Comparison of ENCODE assay signal across 14 mouse cellular contexts in the genomic region with DNA sequence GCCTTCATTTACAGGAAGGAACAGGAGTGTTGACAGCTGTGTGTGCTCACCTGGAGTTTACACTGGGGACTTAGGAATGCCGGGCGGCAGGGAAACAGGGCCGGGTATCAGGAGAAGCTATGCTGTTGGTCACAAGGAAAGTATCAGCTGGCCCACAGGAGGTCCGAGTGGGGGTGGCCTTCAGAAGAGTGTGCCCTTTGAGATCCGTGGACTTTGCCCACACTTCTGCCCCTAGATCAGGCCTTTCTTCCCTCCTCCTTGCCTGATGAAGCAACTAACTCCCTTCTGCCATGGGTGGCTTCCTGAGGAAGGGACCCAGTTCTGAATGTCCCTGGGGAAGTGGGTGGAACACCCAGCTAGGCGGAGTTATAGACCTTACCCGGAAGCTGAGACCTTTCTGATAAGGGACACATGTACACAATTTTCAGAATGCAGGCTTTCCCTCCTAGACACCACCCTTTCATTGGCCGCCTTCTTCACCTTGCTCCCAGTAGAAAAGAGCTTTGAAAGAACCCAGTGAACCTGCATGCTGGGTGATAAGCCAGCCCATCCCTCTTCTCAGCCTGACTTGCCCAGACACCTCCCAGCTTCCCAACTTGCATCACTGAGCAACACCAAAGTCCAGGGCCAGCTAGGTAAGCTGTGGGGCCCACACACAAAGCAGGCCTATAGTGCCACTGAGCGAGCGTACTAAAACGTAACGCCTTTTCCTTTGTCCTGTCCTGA. TPM values are rescaled to one million over a fixed set of nuclear protein-coding genes. Genes with fewer than 3 reads are reported as not detected.
DNase-seq lines count a peak whose midpoint lies in the region; ATAC-seq lines count a peak whose summit lies in the region.
"Had no signal": no experiment of that assay in that cellular context is flagged by ENCODE, and none has a peak within 500 bp of the region (broad histone marks: within the 10 kb centered on the region; RNA-seq: fewer than 3 reads in every experiment).

No protein-coding gene starts in this region.

- peak; percentile 88 for DNase-seq in kidney, adult 11 months
- DNase-seq in ZHBTc4 (ENCODE audit: low read depth, low spot score), result peak; percentile 56
- peak; percentile 92 for DNase-seq in kidney, adult 9 months
- DNase-seq in lung, postnatal 36 days, result peak; percentile 16
- no peak for DNase-seq in gastrocnemius, postnatal 25 days
- no peak for DNase-seq in thymus, postnatal 14 days
- DNase-seq: adrenal gland, adult 8-10 months; retina, postnatal 1 day; thymus, postnatal 25 days had no signal

- H3K27ac ChIP-seq in kidney, embryonic 14.5 days (ENCODE audit: low read depth, low read length), result no peak overlapping the region
- no peak overlapping the region for H3K27ac ChIP-seq in forebrain, embryonic 16.5 days (ENCODE audit: low read length)
- H3K27ac ChIP-seq: hindbrain, embryonic 13.5 days had no signal

- H3K4me2 ChIP-seq in kidney, embryonic 14.5 days (replicated peaks; ENCODE audit: low read depth, low read length), result no peak overlapping the region
- H3K4me2 ChIP-seq in forebrain, embryonic 16.5 days (ENCODE audit: low read length), result no peak overlapping the region
- H3K4me2 ChIP-seq: hindbrain, embryonic 13.5 days had no signal

- H3K4me1 ChIP-seq in kidney, embryonic 14.5 days (ENCODE audit: control insufficient read depth, insufficient read depth, low read length), result no peaks in the 10 kb centered on the region
- H3K4me1 ChIP-seq in forebrain, embryonic 16.5 days (replicated peaks; ENCODE audit: control insufficient read depth, insufficient read depth, low read length), result no peaks in the 10 kb centered on the region

- no peaks in the 10 kb centered on the region for H3K9me3 ChIP-seq in kidney, embryonic 14.5 days (ENCODE audit: control insufficient read depth, low read length)
- no peaks in the 10 kb centered on the region for H3K9me3 ChIP-seq in forebrain, embryonic 16.5 days (ENCODE audit: control insufficient read depth, low read length)
- H3K9me3 ChIP-seq: hindbrain, embryonic 13.5 days had no signal

- peaks cover 85% of the 10 kb centered on the region for H3K36me3 ChIP-seq in kidney, embryonic 14.5 days (ENCODE audit: control insufficient read depth, insufficient read depth, low read length)
- peaks cover 21% of the 10 kb centered on the region for H3K36me3 ChIP-seq in forebrain, embryonic 16.5 days (ENCODE audit: control insufficient read depth, insufficient read depth)

- no peak overlapping the region for H3K9ac ChIP-seq in kidney, embryonic 14.5 days (ENCODE audit: low read depth, low read length)
- no peak overlapping the region for H3K9ac ChIP-seq in forebrain, embryonic 16.5 days (replicated peaks; ENCODE audit: low read depth, low read length)
- H3K9ac ChIP-seq: hindbrain, embryonic 13.5 days had no signal

- H3K4me3 ChIP-seq in kidney, embryonic 14.5 days (ENCODE audit: low read length), result no peak overlapping the region
- no peak overlapping the region for H3K4me3 ChIP-seq in forebrain, embryonic 16.5 days (replicated peaks; ENCODE audit: low read length)
- H3K4me3 ChIP-seq: hindbrain, embryonic 13.5 days had no signal

- WGBS in kidney, embryonic 14.5 days, result 90% methylated on average over 12 of the region's 12 CpGs
- WGBS in forebrain, embryonic 16.5 days, result 89% methylated on average over 12 of the region's 12 CpGs

- no peak for ATAC-seq in kidney, embryonic 14.5 days (ENCODE audit: low FRiP score, low TSS enrichment)
- no peak for ATAC-seq in forebrain, embryonic 16.5 days

- H3K27me3 ChIP-seq in kidney, embryonic 14.5 days (ENCODE audit: control insufficient read depth, insufficient read depth, low read length), result no peaks in the 10 kb centered on the region
- no peaks in the 10 kb centered on the region for H3K27me3 ChIP-seq in forebrain, embryonic 16.5 days (replicated peaks; ENCODE audit: control insufficient read depth, insufficient read depth, low read length)
- H3K27me3 ChIP-seq: CH12.LX; hindbrain, embryonic 13.5 days had no signal

RNA-seq across cellular contexts. Expression of a gene that starts 21.8 kb away (rescaled TPM):
- polyA plus RNA-seq in kidney, embryonic 14.5 days (2014; fragmentation: Nextera tagmentation; extraction: Ambion mirVana), result 21.4 and 29.5 TPM in 2 replicates
- 1 to 10 TPM; 4.4 to 5.5 TPM for total RNA-seq in gastrocnemius, postnatal 25 days (2021)
- 3.9 and 4.2 TPM in 2 replicates for polyA plus RNA-seq in forebrain, embryonic 16.5 days (2015; fragmentation: Nextera tagmentation; extraction: Ambion mirVana)

RNA-seq across cellular contexts. Expression of a gene that starts 34.5 kb away (rescaled TPM):
- polyA plus RNA-seq in kidney, embryonic 14.5 days (2014; fragmentation: Nextera tagmentation; extraction: Ambion mirVana), result not detected in 2 replicates
- not detected for total RNA-seq in gastrocnemius, postnatal 25 days (2021)
- not detected in 2 replicates for polyA plus RNA-seq in forebrain, embryonic 16.5 days (2015; fragmentation: Nextera tagmentation; extraction: Ambion mirVana)
- total RNA-seq: adrenal gland, adult 8-10 months; midbrain, postnatal 0 days had no signal
- polyA plus RNA-seq: midbrain, postnatal 0 days had no signal

RNA-seq across cellular contexts. Expression of a gene that starts 39.6 kb away (rescaled TPM):
- 4.6 and 5.7 TPM in 2 replicates for polyA plus RNA-seq in kidney, embryonic 14.5 days (2014; fragmentation: Nextera tagmentation; extraction: Ambion mirVana)
- total RNA-seq in gastrocnemius, postnatal 25 days (2021), result not detected
- 0.40 and 0.71 TPM in 2 replicates for polyA plus RNA-seq in forebrain, embryonic 16.5 days (2015; fragmentation: Nextera tagmentation; extraction: Ambion mirVana)
- total RNA-seq: CH12.LX had no signal

Comparison
In these comparisons a context has a peak if more than half of its experiments do, and no peak if none do; other contexts are left out.
1. DNase-seq: peak in kidney, adult 11 months (single experiment), ZHBTc4 (single experiment), kidney, adult 9 months (single experiment) and lung, postnatal 36 days (single experiment); none in gastrocnemius, postnatal 25 days (single experiment) and thymus, postnatal 14 days (single experiment).